Mouse (Mus musculus) embryo, embryonic 11 days (tissue): ENCODE measurements at regions not wholly inside any gene's neighbourhood (a gene's known extent, or its start where the extent isn't known, plus 50 kb on each side); places are given as distances from the start of the nearest gene placed in this dataset.

Experiments
- DNase-seq: peaks from one replicate; pipeline ENCODE4 v3.0.0-alpha.2; 2015

DNA sequence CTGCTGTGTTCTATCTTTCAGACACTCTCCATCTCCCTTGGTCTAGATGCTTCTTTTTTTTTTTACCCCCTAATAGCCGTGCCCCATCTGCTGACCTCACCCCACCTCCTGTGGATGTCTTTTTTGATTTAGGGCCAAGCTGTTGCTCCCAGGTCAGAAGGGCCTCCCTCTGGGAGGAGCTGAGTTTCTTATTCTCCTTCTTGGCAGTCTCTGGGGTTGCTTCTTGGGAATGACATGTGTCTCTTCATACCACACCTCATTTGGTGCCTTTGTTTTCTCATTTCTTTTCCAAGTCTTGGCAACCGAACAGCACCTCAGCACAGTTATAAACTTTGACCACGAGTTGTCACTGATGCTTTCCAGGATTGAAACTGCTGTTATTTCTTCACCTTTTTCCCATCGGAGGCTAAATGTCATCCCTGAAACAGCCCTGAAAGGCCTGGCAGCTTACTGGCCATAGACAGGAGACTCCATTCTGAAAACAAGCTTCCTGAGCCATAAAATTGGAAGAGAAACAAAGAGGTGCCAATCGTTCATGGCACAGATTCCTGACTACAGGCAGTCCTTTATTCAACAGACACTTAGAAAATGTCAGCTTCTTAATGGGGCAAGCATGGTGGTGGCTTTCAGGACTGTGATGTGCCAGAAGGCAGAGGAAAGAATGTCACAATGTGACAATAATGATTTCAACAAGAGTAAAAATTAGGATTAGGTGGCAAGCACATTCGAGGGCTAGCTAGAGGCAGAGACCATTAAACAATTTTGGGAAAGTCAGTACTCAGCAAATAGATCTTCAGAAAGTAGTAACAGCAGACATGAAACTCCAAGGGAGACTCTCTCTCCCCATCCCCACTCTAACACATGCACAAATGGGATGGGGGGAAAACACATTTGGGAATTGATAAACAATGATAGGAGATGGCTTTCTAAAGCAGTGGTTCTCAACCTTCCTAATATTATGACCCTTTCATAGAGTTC is 197.1 kb upstream of the Arrdc4 start:
- DNase-seq = peak; percentile 17

GRCm38 (mm10) chr7:68930627-68931334 is 181.7 kb upstream of the Arrdc4 start:
- DNase-seq = peak; percentile 35

GRCm38 (mm10) chr7:68929669-68930068 is 180.6 kb upstream of the Arrdc4 start:
- DNase-seq = no peak

GRCm38 (mm10) chr7:68925640-68926039 is 176.6 kb upstream of the Arrdc4 start:
- DNase-seq = no peak

DNA sequence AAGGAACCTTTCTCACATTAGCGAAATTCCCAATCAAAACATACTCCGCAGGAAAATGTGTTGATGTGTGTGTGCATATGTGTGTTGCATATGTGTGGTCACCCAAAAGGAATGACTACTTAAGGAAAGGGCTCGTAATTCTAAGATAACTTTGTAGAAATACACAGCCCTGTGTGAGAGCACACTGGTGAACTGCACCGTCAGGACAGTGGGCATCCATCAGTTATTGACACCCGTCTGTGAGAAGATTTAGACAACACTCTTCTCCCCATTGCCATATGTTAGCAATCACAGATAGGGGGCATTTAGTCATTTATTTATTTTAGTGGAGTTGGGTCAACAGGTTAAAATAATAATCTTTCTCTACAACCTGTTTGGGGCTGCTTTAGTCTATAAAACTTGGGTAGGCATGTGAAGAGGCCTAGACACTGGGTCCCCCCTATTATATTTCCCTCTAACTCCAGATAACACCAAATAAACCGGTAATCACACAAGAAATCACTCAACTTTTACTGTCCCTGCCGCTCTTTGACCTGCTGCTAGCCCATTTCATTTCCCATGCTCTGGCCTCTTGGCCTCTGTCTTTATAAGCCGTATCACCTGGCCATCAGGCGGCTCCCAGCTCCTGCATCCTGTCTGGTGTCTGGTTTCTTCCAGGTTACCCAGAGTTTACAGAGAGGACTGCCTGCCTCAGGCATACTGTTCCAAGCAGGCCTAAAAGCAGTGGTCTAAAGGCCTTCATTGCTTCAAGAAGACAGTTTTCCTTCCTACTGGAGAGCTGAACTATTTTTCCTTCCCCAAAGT is 169.8 kb upstream of the Arrdc4 start:
- peak; percentile 62 for DNase-seq

GRCm38 (mm10) chr7:68917876-68918200 is 168.8 kb upstream of the Arrdc4 start:
- no peak for DNase-seq

- DNase-seq = peak; percentile 74
Measured at GRCm38 (mm10) chr7:68917137-68917875, 168.3 kb upstream of the Arrdc4 start.

DNA sequence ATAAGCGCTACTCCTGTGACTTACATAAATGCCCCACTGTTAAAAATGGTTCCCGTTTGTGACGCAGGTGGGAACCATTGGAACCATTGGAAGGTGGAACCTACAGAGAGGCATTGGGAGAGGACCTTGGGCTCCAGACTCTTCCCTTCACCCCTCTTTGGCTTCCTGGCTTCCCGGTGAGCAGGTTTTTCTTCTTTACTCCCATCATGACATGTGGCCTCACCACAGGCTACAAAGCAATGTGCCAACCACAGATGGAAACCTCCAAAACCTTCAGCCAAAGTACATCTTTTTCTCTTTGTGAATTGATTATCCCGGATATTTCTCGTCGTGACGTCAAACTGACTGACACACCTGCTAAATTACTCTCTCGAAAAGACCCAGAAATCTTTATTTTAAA is 166.9 kb upstream of the Arrdc4 start:
- no peak for DNase-seq

GRCm38 (mm10) chr7:68914344-68914743 is 165.3 kb upstream of the Arrdc4 start:
- DNase-seq = no peak

GRCm38 (mm10) chr7:68911989-68912655 is 163.1 kb upstream of the Arrdc4 start:
- no peak for DNase-seq

GRCm38 (mm10) chr7:68911562-68911961 is 162.5 kb upstream of the Arrdc4 start:
- DNase-seq = no peak

DNA sequence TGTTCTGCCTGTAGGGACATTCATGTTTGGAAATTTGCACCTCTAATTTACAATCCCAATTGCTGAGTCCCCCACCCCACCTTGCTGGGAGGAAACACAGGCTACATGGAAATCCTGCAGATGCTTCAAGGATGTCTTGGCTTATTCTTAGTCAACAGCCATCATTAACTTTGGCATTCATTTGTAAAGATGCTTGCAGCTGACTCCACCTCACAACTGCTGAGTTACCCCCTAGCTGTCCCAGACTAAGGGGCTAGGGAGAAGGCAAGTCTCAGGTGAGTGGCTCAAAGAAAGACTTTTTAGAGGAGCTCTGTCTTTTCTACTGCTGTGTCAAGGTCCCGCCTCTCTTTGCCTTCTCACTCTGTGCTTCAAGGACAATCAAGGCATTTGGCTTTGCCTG is 160.7 kb upstream of the Arrdc4 start:
- no peak for DNase-seq

DNA sequence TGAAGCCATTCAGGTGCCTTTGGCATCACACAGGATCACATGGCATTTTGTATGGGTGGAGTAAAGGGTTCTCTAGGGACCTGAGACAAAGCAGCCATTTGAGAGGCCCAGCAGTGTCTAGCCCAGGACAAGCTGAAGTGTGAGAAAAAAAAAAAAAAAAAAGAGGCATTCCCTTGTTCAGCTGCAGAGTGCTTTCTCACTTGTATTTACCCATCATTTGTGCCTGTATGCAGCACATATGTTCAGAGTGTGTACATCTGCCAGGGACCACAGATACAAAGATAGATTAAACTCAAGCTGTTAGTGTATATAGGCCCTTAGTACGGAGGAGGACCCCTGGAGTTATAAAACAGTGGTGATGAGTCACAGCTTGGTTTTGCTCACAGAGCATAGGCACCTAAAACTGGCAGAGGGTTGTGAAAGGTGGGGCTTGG is 159.4 kb upstream of the Arrdc4 start:
- DNase-seq = no peak

DNA sequence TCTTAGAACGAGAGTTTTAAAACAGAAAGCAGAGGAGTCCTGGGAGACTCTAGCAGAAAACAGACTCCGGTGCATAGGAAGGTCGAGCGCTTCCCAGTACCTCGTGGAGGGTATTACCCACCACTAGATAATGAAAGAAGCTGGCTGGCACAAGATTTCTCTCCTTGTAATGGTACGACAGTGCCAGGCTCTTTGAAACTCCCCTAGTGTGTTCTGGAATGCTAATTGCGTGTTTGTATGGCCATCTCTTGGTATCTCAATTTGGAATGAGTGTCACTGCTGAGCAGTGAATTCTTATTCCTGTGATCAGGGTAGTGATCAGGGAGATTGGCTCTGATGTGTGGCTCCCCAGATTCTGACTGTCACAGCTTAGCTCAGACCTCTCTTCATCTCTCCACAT is 158.8 kb upstream of the Arrdc4 start:
- DNase-seq = no peak

DNA sequence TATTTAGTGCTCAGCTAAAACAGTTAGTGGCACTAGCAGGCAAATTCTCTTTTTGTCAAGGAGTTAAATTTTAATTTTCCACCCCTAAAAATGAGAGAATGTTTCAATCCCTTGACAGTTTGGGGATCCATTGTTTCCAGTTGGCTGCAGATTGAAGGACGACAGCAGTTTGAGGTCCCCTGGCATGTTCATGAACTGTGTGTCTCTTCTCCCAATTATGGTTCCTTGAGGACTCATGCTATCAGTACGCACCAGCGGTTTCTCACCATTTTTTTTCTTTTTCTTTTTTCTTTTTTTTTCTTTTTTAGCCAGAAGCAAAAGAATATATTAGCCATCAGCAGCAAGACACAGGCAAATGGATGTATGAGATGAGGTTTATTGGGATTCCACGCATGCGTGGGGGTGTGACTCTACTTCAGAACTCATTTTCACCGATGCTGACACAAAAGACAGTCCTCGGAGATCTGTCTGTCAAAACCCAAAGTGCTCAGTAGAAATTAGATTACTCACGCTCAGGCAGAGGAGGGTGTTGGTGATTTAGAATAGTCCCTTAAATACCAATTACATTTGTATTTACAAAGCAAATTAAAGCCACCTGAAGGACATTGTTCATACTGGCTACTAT is 157.8 kb upstream of the Arrdc4 start:
- DNase-seq = no peak

DNA sequence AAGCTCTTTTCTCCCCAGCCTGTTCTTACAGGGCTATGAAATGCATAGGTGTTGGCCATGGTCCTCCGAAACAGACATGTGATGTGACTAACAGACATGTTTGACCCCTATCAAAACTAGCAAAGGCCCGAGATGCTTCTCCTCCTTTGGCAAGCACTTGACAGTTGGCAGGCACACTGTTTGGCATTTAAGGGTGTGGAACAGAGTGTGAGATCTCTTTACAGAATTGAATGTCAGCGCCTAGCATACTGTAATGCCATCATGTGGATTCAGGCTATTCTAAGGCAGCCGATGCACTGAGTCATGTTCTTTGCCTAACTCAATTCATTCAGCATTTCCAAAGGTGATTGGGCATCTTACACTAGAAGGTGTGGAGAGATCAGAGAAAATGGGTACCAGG is 156.8 kb upstream of the Arrdc4 start:
- DNase-seq = no peak

DNA sequence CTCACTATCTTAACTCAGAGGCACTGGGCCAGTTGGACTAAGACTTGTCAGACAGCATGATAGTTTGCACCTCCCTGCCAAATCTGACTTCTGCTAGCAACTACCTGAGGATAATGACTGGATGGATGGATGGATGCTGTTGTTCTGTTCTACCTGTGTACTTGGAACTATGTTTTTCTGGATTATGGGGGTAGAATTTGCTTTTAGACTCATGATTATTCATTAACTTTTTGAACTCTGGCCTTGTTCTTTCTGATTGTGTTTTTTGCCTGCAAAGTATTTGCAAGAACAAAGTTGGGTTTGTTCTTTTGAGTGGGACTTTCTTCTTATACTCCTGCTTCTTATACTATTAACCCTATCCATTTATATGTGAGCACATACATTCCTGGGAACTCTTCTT is 137.1 kb upstream of the Arrdc4 start:
- no peak for DNase-seq

GRCm38 (mm10) chr7:68873008-68873407 is 124.0 kb upstream of the Arrdc4 start:
- DNase-seq = no peak

DNA sequence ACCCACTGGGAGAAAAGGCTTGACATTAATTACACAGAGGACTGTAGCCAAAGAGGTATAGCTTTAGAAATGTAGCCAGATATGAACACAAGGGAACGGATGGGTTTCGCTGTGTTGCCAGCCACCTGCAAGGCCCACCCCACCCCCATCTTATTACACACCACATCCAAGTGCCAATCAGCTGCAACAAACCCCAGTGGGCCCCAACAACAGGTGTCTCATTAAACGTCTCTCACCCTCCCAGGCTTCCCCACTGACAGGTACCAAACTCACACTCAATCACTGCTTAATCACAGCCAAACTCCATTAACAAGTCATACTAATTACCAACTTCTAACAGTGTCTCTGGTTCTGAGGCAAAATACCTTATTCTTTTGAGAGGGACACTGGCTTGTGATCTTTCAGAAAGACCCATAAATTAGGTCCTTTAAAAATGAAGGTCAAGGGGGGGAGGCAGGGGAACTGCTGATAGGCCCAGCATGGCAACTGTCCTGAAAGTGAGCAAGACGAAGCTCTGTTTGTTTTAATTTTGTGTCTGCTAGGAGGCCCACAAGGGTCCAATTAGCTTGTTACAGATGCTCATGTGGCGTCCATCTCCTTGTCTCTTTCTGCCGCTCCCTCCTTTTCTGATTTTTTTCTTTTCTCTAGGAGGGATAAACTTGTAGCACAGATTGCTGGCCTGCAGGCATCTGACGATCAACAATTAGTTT is 115.4 kb upstream of the Arrdc4 start:
- no peak for DNase-seq

- DNase-seq = peak; percentile 12
Measured at GRCm38 (mm10) chr7:68858471-68859210, 109.6 kb upstream of the Arrdc4 start.
